Mouse (Mus musculus): Measurements from ENCODE around the gene Lyz2.
"Not testable (repeated sequence)": the region's sequence is repeated elsewhere in the genome, so short reads cannot be mapped to it uniquely, and the experiment has no call there.

Gene Lyz2

DNA sequence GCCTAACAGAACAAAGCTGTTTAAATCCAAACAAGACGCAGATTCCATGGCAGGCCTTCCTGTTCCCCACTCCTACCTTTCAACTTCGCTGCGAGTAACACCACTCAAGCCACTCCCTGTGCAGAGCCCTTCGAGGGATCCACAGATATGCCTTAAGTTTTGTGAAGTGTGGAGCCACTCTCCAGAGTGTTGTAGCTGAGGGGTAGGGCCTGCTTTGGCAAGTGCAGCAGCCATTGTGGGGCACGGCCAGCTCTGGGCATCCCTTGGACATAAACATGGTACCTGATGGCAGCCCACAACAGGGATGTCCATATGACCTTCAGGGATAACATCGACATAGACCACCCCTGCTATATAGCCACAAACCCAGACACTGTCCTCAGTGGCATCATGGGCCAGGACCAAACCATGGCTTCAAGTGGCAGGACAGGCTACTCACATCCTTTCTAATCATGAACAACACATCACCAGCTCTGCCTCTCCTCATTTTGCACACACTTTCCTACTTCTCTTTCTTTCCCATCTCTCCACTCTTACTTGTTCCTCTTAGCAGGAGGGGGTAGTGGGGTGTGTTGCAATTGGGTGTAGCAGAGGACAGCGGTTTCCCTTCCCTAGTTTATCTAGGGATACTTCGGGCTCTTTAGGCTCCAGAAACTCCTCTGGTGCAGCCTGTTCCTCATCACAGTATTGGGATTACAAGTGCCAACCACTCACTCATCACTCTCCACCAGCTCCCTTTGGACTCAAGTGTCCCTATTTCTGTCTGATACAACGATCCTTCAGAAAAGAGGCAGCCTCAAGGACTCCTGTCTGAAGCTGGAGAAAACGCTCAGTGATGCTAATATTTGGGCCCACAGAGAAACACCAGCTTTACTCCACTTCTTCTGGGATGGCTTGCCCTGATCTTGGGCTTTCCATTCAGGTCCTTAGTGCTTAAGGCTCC lies 2.7 kb upstream of the Lyz2 start:
- DNase-seq = no peak

DNA sequence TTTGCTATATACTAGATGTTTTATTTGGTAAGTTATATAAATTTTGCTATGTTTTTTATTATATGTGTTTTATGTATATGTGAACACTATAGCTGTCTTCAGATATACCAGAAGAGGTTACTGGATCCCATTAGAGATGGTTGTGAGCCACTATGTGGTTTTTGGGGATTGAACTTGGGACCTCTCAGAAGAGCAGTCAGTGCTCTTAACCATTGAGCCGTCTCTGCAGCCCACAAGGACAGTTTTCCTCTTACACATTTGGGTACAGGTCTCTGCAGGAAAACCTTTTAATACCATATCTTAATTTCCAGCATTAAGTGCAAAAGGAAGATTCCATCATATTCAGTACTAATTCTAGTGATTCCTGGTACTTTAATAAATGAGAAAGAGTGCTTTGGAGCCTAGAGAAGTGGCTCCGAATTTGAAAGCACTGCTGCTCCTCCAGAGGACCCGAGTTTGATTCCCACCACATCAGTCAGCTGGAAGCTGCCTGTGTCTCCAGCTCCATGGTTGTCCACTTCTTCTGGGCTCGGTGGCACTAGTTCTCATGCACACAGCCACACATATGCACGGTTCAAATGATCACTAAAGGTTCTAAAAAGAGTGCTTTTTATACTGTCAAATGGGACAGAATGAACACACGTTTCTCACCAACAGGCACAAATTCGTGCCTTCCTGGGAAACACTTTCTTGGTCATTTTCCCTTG lies 1.9 kb upstream of the Lyz2 start:
- DNase-seq = no peak

DNA sequence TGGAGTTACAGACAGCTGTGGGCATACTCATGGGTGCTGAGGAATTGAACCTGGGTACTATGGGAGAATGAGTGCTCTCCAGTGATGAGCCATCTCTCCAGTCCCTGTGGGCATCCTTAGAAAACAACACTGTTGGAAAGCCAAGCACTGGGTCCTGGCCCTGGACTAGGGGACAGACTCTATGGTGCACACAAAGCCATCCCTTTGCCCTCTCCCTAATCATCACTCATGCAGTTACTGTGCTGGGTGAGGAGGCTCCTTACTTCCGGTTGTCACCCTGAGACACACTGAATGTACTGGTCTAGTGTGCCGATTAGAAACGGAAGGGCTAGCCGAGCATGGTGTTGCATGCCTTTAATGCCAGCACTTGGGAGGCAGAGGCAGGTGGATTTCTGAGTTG lies 1.1 kb upstream of the Lyz2 start:
- DNase-seq = not testable (repeated sequence)

DNA sequence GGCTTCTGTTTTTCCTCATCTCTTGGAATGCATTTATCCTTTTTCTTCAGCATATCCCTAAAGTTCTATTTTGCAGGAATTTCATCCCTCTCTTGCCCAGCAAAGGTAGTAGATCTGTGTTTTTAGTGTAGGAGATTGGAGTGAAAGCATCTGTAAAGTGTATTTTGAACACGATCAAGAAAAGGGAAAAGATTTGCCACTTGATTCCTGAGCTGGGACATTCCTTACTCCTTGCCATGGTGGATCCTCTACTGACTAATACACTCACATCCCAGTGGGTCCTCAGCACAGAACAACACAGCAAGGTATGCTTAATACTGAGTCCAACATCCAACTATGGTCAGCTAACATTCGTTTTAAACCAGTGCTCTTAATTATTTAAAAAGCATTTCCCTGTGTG lies 430 bp upstream of the Lyz2 start:
- DNase-seq = no peak

DNA sequence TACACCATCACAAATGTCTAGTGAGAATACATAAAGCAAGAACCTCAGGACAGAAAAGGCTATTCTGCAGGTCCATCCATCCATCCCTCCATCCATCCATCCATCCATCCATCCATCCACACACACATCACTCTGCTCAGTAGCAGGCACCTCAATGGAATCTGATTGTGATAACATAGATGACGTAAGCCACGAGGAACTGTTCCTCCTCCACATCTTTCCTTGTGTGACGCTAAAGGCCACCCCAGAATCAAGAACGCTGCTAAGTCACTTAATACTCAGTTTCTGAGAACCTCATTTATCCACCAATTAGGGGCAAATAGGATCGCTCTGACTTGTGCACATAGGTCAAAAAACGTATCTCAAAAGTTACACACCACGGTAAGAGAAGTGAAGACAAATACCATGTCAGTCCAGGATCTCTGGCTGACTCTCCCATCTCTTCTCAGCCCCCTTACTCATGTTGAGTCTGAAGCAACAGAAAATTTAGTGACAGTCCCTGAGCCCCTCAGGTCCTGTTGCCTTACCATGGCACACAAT lies 670 bp downstream of the Lyz2 start:
- no peak for DNase-seq

DNA sequence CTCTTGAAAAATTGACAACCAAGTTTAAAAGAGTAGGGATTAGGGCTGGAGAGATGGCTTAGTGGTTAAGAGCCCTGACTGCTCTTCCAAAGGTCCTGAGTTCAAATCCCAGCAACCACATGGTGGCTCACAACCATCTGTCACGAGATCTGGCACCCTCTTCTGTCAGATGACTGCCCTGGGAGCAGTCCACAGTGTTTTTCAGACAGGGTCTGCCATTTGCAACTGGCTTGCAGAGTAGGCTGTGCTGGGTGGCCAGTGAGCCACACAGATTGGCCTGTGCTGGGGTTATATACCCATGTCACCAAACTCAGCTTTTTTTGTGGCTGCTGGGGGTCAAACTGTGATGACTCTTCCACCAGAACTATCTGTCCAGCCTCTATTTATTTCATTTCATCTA lies 2.1 kb downstream of the Lyz2 start:
- peak; percentile 13 to 18 for DNase-seq

DNA sequence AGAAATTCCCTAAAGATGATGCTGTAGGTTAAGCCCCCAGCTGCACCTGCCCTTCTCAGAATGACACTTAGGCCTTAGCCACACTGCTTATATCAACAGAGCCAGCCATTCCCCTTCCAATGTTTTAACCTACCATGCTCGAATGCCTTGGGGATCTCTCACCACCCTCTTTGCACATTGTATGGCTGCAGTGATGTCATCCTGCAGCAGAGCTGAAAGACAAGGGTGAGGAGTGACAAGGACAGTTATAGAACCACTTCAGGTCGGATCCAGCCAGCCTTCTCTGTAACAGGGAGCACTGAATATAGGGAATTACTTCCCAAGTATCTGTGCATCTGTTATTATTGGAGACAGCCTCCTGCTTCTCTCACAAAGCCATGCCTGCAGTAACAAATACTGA lies 3.6 kb downstream of the Lyz2 start:
- not testable (repeated sequence) for DNase-seq

DNA sequence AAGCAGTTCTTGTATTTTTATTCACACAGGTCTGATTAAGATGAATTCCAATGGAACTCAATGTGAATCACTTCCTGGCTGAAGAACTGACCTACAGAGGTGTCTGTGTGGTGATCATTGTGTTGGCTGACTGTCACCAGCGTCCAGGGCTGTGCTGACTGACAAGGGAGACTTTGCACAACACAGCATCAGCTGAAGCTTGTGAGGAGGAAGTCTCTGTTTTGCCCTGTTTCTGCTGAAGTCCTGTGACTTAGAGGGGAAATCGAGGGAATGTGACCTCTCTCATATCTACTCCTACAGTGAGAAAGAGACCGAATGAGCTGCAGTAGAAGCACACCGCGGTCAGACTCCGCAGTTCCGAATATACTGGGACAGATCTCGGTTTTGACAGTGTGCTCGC lies 4.3 kb downstream of the Lyz2 start:
- not testable (repeated sequence) for DNase-seq

DNA sequence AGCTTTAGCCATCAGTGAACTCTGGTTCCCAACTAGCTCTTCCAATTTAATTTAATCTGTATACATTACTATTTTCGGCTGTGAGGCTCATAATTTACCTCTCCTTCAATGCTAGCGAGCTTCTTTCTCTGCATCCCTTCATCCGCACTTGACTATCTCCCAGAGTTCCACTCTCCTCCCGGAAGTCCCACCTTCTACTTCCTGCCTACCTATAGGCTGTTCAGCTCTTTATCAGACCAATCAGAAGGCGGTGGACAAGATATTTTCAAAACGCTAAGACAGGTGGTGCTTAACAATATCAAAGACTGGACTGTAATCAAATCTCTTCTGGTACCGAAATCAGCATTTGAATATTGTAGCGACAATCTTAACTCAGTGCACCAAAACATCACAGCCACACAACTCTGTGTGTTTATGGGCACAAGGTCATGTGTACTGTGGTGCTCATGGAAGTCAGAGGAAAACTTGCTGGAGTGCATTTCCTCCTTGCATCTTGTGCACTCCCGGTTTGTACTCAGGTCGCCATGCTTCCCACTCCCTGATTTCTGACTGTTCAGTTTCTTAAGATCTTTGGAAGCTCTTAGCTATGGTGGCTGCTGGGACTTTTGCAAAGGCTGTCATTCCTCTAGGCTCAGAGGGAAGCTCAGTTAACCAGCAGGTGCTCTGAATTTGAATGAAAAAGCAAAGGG lies 6.3 kb downstream of the Lyz2 start:
- no peak for DNase-seq

DNA sequence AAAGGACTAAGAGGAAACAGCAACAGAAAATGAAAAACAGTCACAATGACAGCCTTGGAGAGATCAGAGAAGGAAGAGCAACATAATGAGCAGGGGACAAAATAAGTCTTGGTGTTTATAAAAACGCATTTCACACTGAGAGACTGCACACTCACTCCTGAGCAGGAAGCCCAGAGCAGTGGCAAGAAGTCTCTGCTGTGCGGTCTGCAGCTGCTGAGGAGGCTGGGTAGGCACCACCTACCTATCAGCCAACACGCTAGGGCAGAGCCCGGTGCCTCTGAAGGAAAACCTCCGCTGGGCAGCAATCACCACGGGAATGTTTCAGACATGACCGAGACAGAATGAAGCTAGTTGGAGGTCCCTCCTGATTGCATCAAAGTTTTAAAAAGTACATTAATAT lies 7.5 kb downstream of the Lyz2 start:
- not testable (repeated sequence) for DNase-seq

DNA sequence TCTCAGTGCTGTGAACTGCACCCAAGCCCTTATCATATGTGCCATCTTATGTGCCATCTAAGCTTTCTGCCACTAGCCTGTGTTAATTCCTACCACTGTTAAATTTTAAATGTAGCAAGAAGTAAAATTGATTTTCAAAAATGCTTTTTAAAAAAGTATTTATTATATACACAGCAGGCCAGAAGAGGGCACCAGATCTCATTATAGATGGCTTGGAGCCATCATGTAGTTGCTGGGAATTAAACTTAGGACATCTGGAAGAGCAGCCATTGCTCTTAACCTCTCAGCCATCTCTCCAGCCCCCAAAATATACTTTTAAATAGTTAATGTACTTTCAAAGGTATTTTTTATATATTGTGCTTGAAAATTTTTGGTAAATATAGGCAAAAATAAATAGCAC lies 10.1 kb downstream of the Lyz2 start:
- DNase-seq = no peak

DNA sequence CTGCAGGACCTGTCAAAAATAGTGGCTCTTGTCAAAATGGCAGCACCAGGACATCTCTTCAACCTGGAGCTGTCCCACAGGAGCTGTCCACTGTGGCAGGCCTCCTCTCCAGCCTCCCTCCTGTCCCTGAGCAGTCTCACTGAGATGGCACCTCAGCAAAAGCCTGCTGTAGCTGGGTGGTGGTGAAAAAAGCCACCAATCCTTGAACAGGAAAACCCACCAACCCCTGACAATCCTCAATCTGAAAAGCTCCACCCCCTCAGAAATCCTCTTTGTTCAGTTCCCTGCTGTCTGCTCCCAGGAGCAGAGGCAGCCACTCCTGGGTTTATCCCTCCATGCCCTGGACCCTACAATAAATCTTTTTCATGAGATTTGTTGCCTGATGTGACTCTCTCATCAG lies 22.3 kb downstream of the Lyz2 start:
- no peak for DNase-seq

DNA sequence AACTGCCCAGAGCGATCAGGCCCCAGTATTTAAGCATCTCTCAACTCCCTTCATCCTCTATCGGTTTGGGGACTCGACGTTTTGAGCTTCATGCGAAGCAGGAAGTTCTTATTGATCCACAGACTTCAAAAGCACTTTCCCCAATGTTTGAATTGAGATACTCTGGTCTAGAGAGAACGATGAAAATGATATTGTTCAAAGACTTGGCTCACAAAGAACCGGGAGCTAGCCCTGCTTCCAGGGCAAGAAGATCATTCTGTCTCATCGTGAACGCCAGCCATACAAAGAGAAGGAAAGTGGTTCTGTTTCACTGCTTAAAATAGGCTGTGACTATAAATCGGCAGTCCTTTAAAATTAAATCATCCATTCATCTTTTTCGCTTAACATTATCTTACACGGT lies 43.5 kb downstream of the Lyz2 start, which contains the start of gene 9530003J23Rik:
Gene 9530003J23Rik, minus strand, starts transcription at position 101 of the 400 bp plus-strand sequence.
- no peak for DNase-seq

DNA sequence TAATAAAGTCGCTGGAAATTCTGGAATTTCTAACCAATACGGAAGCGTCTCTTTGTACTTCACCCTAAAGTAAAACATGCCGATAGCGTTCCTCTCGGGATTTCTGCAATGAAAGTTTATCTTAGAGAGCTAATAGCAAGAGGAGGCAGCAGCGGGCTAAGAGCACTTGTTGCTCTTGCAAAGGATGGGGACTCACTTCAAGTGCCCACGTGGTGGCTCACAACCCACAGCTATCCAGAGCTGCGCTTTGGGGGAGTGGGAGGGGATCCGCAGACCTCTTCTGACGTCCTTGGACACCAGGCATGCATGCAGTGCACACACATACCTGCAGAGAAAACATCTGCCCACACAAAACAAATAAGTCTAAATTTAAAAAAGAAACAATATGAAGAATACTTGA lies 46.3 kb downstream of the Lyz2 start:
- DNase-seq = no peak

DNA sequence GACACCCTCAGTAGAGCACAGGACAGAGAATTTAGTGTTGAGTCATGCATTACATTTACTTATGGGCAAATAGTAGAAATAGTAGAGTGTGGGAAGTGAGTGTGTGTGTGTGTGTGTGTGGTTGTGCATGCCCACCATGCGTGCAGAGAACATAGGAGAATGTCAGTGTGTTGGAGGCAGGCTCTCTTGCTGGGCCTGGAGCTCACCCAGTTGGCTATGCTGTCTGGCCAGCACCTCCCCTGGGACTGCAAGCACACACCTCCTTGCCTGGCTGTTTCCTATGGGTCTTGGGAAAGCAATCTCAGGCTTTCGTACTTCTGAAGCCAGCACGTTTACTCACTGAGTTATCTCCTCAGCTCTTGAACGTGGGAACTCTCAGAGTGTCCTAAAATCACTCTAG lies 47.3 kb downstream of the Lyz2 start:
- no peak for DNase-seq

DNA sequence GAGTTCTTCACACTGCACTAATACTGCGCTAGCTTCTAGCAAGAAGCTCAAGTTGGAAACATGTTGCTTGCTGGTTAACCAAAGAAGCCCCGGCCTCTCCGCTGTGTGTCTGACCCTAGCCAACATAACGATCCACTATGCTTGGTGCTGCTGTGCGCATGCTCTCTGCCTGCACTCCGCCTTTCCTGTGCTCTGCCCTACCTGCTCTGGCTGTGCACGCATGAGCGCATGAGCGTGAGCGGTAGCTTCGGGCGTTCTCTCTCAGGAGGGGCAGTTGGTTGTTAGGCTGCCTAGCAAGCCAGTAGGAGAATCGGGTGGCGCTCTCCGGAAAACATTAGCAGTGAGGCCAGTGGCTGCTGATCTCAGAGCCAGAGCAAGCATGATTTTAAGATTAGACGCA lies 52.3 kb downstream of the Lyz2 start:
- no peak for DNase-seq

Measured in thymus, postnatal 36 days (tissue).